Mouse (Mus musculus) kidney, adult 2 months (tissue): ENCODE measurements at regions not wholly inside any gene's neighbourhood (a gene's known extent, or its start where the extent isn't known, plus 50 kb on each side); places are given as distances from the start of the nearest gene placed in this dataset.

Experiments used
- CTCF ChIP-seq: fragments of 200-500 bp; conservative IDR thresholded peaks from 2 replicates; pipeline ENCODE4 v1.5.1; 2011; ENCODE audit warnings: low read depth, mild to moderate bottlenecking, control low read depth, low read length, moderate library complexity, mixed read lengths; ENCODE audit not compliant: insufficient read depth, insufficient read length
- POLR2A ChIP-seq: fragments of 200-500 bp; IDR thresholded peaks from one replicate; pipeline ENCODE4 v1.6.1; 2011; ENCODE audit warnings: low read depth, low read length, control low read depth

DNA sequence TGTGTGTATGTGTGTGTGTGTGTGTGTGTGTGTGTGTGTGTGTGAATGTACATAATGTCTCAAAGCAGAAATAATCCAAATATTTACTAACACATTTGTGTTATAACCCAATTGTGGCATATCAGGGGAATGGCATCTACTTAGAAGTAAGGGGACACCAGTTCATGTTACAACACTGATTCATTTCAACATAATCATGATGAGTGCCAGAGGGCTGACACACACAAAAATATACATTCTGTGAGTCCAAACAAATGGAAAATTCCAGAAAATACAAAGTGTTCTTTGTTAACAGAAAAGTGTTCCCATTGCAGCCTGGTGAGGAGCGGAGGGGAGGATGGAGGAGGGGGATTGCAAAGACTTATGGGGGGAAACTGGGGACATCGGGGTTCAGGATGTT, 648.9 kb upstream of the Fam160b2 start:
- no peak for TF ChIP-seq CTCF
- TF ChIP-seq POLR2A: no peak
